Mouse (Mus musculus) thymus, postnatal 25 days (tissue): Measurements from ENCODE around the gene Tpm1.

Experiments used
- DNase-seq: peaks from one replicate; pipeline ENCODE4 v3.0.0; 2022

The Tpm1 gene

DNA sequence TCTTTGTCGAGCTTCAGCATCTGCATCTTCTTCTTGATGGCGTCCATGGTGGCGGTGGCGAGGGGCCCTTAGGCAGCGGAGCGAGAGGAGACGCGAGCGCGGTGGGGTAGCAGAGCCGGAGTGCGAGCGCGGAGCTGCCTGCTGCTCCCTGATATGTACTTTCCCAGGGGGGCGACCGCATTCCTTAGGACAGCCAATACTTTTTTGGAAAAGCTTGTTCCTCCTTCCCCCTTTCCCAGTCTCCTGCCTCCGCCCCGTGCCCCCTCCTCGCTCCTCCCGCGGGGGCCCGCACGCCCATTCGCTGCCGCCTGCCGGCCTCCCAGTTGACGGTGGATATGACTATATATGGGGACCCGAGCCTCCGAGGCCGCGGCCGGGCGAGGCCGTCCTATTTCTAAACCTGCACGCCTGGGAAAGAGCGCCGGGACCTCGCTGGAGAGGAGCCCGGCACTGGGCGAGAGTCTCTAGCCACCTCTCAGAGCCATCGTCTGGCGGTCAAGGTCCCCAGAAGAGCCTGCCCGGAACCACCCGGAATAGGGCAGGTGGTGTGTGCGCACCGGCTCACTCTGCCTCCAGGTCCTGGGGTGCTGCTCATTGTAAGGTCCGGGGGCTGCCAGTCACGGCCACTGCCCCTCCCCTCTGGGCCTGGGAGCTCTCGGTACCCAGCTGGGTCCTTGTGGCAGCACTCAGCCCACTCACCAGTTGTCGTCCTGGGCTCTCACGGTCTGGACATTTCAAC lies at the start of gene Tpm1:
TSS of gene Tpm1 (minus strand) at position 321 of the 739 bp plus-strand sequence.
- DNase-seq = no peak

DNA sequence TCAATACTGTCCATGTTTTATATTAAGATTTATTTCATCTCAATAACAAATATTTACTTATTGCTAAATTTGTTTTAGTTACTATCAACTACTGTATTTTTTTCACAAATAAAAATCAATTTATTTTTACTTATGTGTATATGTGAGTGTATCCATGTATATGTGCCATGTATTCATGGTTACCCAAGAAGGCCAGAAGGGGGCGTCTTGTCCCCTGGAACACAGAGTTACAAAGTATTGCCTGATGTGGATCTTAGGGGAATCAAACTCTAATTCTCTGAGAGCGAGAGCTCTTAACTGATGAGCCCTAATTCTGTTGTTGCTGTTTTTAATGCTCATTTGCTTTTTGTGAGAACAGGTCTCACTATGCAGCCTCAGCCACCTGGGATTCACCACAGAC lies 45.2 kb upstream of the Tpm1 start:
- DNase-seq = no peak

DNA sequence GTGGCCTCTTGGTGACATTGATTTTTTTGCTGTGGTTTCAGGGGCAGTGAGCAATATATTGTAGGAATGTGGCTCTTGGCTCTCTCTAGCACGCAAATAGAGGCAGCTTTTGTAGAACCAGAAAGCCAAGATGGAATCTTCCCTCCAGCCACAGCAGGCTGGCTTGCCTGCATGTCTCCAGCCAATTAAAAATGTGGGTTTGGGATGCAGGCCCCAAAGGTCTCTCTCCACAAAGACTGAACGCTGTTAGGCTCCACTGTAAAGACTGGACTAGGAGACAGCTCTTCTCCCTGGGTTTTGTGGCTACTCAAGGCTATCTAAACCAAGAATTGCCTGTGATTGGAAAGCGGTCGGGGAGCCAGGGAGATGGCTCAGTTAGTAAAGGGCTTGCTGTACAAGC lies 43.0 kb upstream of the Tpm1 start:
- DNase-seq = no peak

DNA sequence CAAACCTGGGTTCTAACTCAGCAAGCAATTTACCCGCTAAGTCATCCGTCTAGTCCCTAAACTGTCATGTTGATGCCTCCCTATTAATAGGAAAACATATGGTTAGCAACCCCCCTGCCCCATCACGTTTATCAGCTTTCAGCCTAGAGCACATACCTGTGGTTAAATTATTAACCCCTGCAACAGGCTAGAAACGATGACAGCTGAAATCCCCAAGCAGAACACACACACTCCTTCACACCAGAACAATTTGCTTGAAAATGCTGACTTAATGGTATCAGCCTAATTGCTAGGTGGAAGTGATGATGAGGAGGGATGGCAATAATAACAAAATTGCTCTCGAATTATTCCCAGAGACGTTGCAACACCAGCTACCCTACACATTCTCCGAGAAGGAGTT lies 42.4 kb upstream of the Tpm1 start:
- no peak for DNase-seq

DNA sequence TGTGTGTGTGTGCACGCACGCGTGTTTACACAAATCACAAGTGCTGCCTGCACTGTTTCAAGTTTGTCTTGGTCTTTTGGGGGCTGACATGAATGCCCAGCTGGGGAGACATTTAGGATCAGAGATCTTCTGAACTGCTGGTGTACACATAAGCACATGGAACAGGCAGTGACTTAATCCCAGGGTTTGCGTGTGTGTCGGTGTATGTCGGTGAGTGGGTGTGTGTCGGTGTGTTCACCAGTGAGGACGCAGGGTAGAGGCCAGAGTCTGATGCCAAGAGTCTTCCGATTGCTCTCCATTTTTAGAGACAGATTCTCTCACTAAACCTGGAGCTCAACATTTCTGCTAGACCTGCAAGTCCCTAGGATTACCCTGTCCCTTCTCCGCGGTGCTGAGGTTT lies 41.9 kb upstream of the Tpm1 start:
- no peak for DNase-seq

DNA sequence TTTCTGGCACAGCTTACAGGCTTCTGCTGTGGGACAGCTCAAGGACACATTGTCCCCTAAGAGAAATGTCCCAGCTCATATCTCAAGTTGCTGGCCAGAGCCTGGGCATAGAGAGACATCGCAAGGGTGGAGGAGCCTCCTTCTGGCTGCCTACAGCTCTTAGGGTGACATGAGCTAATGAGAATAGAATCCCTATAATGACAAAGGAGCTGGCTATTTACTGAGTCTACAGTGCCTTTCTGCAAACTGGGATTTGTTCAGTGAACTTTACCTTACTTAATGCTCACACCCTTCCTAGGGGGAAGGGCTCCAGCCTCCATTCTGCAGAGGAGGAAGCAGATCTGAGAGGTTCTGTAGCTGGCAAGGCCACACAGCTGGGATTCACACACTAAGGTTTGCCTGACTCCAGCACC lies 41.4 kb upstream of the Tpm1 start:
- DNase-seq = no peak

DNA sequence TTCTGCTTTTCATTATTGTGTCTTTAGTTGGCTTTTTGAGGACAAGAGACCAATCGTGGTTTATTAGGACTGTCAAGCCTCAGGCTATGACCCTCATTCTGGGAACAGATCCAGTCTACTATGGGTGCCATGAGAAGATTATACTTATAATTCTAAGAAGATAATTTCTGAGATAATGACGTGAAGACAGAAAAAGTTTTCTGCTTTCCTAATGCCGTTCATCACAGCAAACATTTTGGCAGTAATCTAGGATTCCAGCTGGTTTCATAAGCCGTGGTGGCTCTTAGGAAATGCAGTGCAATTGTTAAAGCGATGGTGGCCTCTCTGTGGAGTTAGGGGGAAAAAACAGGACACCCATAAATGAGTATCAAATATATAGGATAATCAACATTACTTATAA lies 40.0 kb upstream of the Tpm1 start:
- DNase-seq = no peak

DNA sequence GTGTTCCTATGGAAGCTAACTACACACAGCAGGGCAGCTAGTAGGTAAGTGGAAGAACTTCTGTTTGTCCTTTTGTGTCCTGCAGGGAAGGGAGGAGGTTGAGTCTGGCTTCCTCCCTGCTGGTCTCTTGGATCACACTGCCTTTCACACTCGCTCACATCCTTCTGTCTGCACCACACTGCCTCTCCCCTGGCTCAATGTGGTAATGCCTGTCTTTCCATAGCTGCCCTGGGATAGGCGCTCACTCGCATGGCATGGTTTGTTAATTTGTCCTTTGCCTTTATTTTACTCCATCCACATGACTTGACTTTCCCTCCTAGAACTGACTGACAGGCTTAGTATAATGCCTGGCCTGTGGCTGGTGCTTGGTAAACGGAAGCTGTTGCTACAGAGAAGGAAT lies 34.6 kb upstream of the Tpm1 start:
- no peak for DNase-seq

DNA sequence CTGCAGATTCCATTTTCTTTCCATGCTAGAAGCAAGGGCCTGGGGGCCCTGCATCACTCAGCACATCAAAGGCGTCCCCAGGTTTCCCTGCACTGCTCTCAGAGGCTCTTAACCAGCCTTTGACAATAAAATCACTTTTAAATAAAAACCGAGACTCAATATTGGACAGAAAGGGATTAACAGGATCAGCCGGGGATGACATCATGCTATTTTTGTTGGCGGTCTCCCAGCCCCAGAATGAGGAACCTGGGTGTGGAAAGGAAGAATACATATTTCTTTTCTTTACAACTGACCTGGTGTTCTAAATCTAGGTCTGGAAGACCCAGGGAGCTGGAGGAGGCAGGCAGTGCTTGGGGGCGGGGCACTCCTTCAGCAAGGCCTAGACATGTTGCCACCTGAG lies 32.5 kb upstream of the Tpm1 start:
- no peak for DNase-seq

DNA sequence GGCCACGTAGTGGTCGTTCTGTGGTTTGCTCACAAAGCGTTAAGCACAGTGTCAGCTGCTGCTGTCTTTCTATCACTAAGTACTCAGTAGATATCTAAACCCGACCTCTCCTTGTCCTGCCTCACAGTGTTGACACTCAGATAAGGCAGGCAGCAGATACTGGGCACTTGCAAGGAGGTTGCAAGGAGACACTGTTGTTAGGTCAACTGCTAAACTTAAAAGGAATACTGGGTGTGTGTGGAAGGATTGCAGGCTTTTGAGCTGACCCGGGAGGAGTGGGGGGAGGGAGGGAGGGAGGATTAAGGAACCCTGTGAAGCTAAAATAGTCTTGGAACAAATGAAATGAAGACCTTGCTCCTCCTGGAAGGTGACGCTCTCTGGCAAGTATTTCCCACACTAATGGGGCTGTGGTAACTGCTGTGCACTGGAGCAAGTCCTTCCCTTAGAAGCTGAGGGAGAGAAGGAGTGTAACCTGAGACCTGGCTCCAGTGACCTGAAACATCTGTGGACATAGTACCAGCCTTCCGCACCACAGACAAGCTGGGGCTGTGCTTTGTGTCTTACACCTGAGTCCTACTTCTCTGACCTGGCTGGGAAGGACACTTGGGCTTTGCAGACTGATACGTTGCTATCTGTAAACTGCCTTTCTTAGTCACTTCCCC lies 28.6 kb upstream of the Tpm1 start:
- DNase-seq = no peak

DNA sequence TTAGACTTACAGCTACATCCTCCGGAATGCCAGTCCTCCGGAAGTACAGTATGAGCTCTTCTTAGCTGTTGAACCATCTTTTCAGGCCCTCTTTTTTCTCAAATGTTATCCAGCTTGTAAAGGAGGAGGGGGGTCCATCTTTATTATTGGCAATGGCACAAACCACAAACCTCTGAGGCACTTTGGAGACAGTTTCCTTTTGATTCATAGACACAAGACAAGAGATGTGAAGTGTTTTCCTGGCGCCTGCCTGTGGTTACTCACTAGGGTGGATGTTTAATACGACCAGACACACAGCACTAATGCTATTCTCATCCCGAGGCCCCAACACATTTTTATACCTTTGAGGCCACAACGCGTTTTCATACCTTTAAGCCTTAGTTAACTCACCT lies 28.1 kb upstream of the Tpm1 start:
- DNase-seq = no peak

DNA sequence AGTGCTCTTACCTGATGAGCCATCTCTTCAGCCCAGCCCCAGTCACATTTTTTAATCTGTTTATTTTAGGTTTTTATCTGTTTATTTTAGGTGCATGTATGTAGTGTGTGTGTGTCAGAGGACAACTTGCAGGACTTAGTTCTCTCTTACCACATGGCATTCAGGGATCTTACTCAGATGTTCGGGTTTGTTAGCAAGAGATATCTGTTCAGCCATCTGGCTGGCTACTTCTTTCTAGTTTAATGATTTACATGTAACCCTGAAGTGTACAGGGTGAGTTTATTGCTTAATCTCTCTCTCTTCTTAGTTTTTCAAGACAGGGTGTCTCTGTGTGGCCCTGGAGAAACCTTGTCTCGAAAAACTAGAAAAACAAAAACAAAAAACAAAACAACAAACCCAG lies 23.0 kb upstream of the Tpm1 start:
- DNase-seq = no peak

DNA sequence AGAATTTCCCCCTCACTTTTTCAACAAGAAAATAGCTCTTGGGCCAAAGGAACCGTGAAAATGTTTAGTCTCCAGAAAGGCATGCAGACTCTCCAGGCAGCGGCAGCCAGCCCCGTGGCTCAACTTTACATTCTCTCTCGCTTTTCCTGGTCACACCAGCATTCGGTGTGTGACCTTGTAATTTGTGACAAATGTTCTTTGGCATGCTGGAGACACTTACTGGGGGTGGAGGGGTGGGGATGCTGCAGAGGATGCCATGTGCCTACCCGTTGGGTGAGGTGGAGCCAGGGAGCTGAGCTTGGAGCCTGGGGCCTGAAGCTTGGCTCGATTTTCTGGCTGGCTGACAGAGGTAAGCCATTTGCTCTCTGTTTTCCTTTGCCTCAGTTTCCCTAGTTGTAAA lies 22.4 kb upstream of the Tpm1 start:
- no peak for DNase-seq

DNA sequence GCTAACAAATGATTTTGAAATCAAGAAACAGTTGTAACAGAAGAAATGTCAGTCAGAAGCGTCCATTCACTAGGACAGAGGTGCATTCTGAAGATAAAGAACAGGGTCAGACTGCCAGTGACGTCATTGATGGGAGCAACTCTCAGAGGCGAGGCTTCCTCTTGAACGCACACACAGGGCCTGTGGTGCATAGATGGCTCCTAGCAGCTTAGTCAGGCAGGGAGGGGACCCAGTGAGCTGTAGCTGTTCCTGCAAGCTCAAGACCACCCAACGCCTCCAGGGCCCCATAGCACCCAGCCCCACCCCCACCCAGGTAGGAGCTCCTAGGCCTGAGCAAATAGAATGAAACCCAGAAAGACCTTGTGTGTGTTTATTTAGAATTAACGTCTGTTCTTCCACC lies 21.9 kb upstream of the Tpm1 start:
- no peak for DNase-seq

DNA sequence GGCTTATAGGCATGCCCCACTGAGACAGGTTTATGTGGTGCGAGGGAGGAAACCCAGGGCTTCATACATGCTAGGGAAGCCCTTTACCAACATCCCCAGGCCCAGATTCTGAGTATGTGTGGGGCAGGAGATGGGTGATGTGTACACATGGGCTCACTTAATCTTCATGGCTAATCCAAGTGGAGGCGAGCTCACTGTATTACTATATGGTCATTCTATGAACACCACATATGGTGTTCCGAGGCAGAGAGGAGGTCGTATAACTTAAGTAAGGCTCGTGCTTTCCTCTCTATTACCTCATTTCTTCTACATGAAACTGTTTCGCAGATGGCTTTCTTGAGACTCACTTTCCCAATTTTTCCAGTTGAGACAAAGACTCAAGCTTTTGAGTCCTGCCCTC lies 17.4 kb upstream of the Tpm1 start:
- DNase-seq = no peak

DNA sequence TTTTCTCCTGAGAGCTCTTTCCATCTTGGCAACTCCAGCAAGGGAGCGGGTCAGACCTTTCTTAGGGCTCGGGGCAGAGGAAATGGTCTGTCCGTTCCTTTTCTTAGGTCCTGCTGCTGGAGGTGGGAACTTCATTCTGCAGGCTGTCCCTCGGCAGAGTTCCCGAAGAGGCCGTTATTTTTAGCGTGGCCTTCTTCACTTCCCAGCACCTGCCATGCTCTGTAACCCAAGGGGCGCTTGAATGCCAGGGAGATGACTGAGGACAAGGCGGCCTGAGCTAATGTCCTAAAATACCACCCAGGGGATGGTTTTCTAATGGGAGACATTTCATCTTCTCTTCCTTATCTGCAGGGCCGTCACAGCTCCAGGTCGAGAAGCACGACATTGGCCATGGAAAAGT lies 10.5 kb upstream of the Tpm1 start:
- no peak for DNase-seq

DNA sequence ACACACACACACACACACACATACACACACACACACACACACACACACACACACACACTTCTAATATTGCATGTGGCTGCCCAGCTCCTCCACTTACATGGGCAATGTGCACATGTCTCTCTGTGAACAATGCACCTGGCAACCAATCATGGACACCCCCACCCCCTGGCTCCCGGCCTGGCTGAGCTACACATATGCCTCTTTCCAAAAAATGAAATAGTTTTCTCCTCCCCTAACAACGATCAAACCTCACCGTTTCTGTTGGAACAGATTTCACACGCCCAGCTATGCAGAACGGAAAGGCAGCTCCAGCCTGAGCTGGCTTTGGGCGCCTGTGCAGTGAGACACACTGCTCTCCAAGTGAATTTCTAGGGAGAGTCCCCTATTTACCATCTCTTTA lies 9.2 kb upstream of the Tpm1 start:
- no peak for DNase-seq

DNA sequence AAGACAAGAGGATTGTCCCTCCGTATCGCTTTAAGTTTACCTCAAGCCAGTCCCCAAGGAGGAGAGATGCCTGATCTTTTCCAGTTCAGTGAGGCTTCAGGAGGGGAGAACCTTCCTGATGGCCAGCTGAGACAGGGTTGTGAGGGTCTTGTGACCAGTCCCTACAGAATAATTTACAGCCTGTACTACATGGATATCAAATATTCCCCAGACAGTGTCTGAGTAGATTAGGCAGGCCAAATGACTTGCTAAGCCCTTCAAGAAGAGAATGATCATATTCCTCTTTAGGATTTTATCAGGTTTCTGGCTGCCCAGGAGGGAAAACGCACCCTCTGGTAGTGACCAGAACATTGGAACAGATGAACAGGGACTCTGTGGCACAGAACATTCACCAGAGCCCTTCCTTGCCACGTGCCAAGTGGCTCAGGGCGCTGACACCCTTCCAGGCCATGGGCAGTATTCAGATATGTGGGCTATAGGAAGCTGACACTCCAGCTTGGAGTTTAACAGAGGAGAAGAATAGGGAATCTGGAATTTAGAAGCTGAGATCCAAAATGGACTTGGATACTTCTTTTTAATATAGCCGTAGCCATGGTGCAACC lies 1.6 kb upstream of the Tpm1 start:
- DNase-seq = no peak

DNA sequence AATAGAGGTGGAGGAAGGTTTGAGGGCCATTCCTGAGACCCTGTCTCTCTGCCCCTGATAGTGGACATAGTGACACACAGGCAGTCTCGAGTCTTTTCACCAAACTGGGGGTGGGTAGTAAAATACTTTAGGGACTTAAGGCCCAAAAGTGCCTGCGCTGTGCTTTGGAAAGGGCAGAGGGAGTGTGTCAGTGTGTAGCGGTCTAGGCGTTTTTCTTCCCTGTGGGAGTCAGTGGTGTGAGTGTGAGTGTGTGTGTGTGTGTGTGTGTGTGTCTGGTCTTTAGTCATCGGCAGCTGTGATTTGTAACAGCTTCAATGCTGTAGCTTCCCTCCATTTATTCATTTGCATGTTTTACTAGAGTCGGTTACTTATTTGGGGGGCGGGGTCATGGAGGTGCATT lies 630 bp upstream of the Tpm1 start:
- no peak for DNase-seq

DNA sequence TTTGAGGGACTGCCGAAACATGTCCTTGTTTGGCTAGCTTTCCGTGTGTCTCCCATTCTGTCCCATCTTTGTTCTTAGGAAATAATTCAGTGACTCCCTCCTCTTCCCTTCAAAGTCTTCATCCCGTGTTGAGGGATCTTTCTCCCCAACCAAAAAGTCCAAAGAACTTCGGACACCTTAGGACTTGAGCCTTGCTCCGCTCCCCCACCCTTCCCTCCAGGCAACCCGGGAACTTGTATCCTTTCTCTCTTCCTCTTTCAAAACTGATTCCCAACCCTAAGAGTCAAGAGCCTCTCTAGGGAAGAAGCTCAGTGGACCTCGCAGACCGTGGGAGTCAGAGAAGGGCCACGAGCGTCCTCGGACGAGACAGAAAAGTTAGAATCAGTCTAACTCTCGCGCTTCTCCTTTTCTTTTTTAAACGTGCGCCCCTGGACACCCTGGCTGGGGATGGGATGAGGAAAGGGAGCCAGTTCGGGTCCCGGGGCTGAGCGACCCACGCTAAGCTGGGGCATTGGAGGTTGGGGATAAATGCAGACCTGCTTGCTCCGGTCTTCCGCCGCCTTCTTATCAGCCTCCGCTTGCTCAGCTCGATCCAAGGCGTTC lies 622 bp downstream of the Tpm1 start:
- DNase-seq = no peak

DNA sequence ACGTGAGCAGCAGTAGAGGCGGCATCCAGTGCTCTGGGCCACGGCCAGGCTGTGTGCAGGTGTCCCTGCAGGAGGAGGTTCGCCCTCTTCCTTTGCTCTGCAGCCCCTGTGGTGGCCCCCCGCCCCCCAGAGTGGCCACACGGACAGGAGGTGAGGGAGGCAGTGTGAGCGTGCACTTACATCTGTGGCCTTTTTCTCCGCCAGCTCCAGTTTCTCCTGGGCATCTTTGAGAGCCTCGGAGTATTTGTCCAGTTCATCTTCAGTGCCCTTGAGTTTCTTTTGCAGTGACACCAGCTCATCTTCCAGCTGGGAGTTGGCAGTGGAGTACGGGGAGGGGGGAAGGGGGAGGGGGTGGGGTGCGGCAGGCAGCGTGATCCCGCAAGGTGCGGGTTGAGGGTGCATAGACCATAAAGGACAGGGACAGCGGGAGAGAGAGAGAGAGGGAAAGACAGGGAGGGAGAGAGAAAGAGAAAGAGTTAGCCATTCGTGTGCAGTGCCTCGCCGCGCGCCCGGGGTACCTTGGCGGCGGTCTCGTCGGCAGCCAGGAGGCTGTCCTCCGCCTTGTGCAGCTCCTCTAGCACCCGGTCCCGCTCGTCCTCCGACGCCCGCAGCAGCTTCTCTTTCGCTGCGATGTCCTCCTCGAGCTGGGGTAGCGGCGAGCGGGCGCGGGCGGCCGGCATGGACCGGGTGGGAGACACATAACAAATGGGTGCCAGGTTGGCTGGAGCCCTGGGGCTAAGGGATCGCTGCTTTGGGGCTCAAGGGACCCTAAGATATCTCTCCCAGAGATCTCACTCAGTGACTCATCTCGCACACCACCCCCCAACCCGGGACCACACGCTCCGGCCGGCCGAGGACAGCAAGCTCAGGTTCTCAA lies 1.4 kb downstream of the Tpm1 start:
- no peak for DNase-seq

DNA sequence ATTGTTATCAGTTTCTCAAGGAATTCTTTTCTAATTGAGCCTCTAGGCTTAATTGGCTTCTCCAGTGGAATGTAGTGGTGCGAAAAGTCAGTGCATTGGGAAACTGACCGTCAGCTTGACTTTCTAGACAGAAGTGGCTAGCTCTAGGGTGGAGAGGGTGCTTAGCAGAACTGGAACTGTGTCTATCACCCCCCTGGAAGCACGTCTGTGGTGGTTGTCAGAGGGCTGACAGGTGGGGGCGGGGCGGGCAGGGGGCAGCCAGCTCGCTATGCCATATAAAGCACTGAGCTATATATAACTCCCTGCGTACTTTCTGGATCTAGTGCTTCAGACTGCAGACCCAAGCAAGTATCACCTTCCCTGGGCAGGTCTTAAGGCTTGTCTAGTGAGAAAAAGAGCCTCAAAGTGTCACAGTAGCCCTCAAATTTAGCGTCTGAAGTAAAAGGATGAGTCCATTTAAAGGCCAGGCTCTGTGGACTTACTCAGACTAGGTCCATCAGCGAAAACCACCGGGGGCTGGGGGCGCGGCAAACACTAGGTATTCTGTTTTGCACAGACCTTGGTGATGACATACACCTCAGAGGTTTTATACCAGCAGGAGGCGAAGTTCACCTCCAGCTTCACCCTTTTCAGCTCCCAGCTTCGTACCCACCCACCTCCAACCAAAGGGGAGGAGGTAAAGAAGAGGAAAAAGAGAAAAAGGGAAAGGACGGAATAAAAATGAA lies 2.2 kb downstream of the Tpm1 start:
- peak; percentile 22 for DNase-seq
